ENCODE assay signal across 9 mouse cellular contexts in the genomic region with DNA sequence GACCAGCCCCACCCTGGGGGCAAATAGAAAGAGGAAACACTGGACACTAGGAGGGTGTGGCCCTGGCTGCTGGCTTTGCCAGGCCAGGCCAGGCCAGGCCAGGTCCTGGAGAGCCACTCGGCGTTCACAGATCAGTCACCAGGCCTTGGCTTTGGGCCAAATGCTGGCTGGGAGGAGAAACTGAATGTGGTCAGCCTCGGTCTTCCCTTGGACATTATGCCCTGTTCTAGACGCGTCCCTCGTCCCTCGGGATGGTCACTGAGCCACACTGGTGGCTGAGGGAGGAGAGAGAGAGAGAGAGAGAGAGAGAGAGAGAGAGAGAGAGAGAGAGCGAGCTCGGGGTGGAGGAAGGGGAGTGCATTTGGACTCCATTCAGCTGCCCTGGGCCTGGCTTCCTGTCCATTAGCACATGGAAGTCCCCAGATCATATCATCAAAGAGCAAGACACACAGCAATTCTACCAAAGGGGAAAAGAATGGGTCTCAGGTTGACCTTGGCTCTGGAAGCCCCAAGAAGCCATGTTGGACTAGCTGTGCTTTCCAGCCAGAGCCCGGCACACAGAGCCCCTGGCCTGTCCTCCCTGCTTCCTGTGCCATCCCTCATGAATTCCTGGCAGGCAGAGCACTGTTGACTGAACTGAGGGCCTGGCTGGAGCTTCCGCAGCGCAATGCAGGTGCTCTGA. TPM values are rescaled to one million over a fixed set of nuclear protein-coding genes. Genes with fewer than 3 reads are reported as not detected.
A peak's percentile ranks its signal among the peaks of the same experiment; 100 is the strongest.
DNase-seq lines count a peak whose midpoint lies in the region; ATAC-seq lines count a peak whose summit lies in the region.
"Had no signal": no experiment of that assay in that cellular context is flagged by ENCODE, and none has a peak within 500 bp of the region (broad histone marks: within the 10 kb centered on the region; RNA-seq: fewer than 3 reads in every experiment).

No protein-coding gene starts in this region.

- H3K4me3 ChIP-seq in forebrain, embryonic 10.5 days = no peak overlapping the region
- no peak overlapping the region for H3K4me3 ChIP-seq in forebrain, embryonic 13.5 days
- no peak overlapping the region for H3K4me3 ChIP-seq in lung, embryonic 15.5 days
- no peak overlapping the region for H3K4me3 ChIP-seq in forebrain, embryonic 12.5 days (replicated peaks)
- H3K4me3 ChIP-seq: limb, embryonic 13.5 days had no signal

- no peak for DNase-seq in forebrain, embryonic 10.5 days (ENCODE audit: extremely low spot score, low spot score)
- DNase-seq in adrenal gland, adult 2 months = peak; percentile 92
- peak; percentile 82 for DNase-seq in gastrocnemius, postnatal 10 days
- DNase-seq in kidney, adult 11 months = peak; percentile 84
- no peak for DNase-seq in frontal cortex, adult 2 months (ENCODE audit: extremely low spot score in 1 of 2, low spot score in 1 of 2)

- no peak for ATAC-seq in forebrain, embryonic 13.5 days
- ATAC-seq in lung, embryonic 15.5 days (ENCODE audit: borderline replicate concordance, extremely low read depth, low FRiP score, low TSS enrichment) = peak; percentile 72
- ATAC-seq in forebrain, embryonic 12.5 days (ENCODE audit: low FRiP score) = no peak

- H3K36me3 ChIP-seq in forebrain, embryonic 10.5 days (replicated peaks) = no peaks in the 10 kb centered on the region
- no peaks in the 10 kb centered on the region for H3K36me3 ChIP-seq in forebrain, embryonic 13.5 days (ENCODE audit: poor library complexity, severe bottlenecking)
- peaks cover 42% of the 10 kb centered on the region for H3K36me3 ChIP-seq in lung, embryonic 15.5 days
- no peaks in the 10 kb centered on the region for H3K36me3 ChIP-seq in forebrain, embryonic 12.5 days (replicated peaks)
- H3K36me3 ChIP-seq: limb, embryonic 13.5 days had no signal

- no peaks in the 10 kb centered on the region for H3K27me3 ChIP-seq in forebrain, embryonic 10.5 days (ENCODE audit: poor library complexity, severe bottlenecking)
- H3K27me3 ChIP-seq in forebrain, embryonic 13.5 days = no peaks in the 10 kb centered on the region
- no peaks in the 10 kb centered on the region for H3K27me3 ChIP-seq in lung, embryonic 15.5 days
- H3K27me3 ChIP-seq in forebrain, embryonic 12.5 days = no peaks in the 10 kb centered on the region
- H3K27me3 ChIP-seq: limb, embryonic 13.5 days had no signal

- 85% methylated on average over 11 of the region's 12 CpGs for WGBS in forebrain, embryonic 10.5 days
- 77% methylated on average over 12 of the region's 12 CpGs for WGBS in forebrain, embryonic 13.5 days
- 29% methylated on average over 12 of the region's 12 CpGs for WGBS in lung, embryonic 15.5 days
- WGBS in forebrain, embryonic 12.5 days = 82% methylated on average over 12 of the region's 12 CpGs

- H3K27ac ChIP-seq in forebrain, embryonic 10.5 days = peak overlapping the region; percentile 36; the same call in 1 of the 2 replicates
- no peak overlapping the region for H3K27ac ChIP-seq in forebrain, embryonic 13.5 days
- peak overlapping the region; percentile 80 for H3K27ac ChIP-seq in lung, embryonic 15.5 days
- no peak overlapping the region for H3K27ac ChIP-seq in forebrain, embryonic 12.5 days
- H3K27ac ChIP-seq: limb, embryonic 13.5 days had no signal

- no peaks in the 10 kb centered on the region for H3K9me3 ChIP-seq in forebrain, embryonic 10.5 days
- no peaks in the 10 kb centered on the region for H3K9me3 ChIP-seq in forebrain, embryonic 13.5 days (replicated peaks)
- H3K9me3 ChIP-seq in lung, embryonic 15.5 days = no peaks in the 10 kb centered on the region
- H3K9me3 ChIP-seq in forebrain, embryonic 12.5 days = no peaks in the 10 kb centered on the region
- H3K9me3 ChIP-seq: limb, embryonic 13.5 days had no signal

- H3K4me1 ChIP-seq in forebrain, embryonic 10.5 days = peaks cover 21% of the 10 kb centered on the region
- 0 out of 2 replicates have a peak, but pooled peaks cover 9% of the 10 kb centered on the region for H3K4me1 ChIP-seq in forebrain, embryonic 13.5 days
- peaks cover 26% of the 10 kb centered on the region for H3K4me1 ChIP-seq in lung, embryonic 15.5 days
- H3K4me1 ChIP-seq in forebrain, embryonic 12.5 days = peaks cover 4% of the 10 kb centered on the region; the same call in 1 of the 2 replicates

- no peak overlapping the region for H3K4me2 ChIP-seq in forebrain, embryonic 13.5 days
- H3K4me2 ChIP-seq in lung, embryonic 15.5 days = no peak overlapping the region
- H3K4me2 ChIP-seq in forebrain, embryonic 12.5 days = no peak overlapping the region
- H3K4me2 ChIP-seq: limb, embryonic 13.5 days had no signal

- no peak overlapping the region for H3K9ac ChIP-seq in forebrain, embryonic 13.5 days
- no peak overlapping the region for H3K9ac ChIP-seq in lung, embryonic 15.5 days
- no peak overlapping the region for H3K9ac ChIP-seq in forebrain, embryonic 12.5 days
- H3K9ac ChIP-seq: limb, embryonic 13.5 days had no signal

RNA-seq across cellular contexts. Expression of a gene that starts 24.4 kb away (rescaled TPM):
- polyA plus RNA-seq in forebrain, embryonic 10.5 days (2016; fragmentation: Nextera tagmentation; extraction: Ambion mirVana) = 6.3 and 7.2 TPM in 2 replicates
- polyA plus RNA-seq in forebrain, embryonic 13.5 days (2015; fragmentation: Nextera tagmentation; extraction: Ambion mirVana) = 3.9 and 4.7 TPM in 2 replicates
- total RNA-seq in adrenal gland, adult 2 months (2021) = 100 to 1,000 TPM in 1 of 2 experiments, 10 to 100 TPM in 1; 63.6 to 105 TPM
- 66.9 and 71.9 TPM in 2 replicates for polyA plus RNA-seq in adrenal gland, adult 2 months (2012; rRNA removed)
- total RNA-seq in gastrocnemius, postnatal 10 days (2021) = 10 to 100 TPM; 55.0 to 69.1 TPM
- polyA plus RNA-seq in lung, embryonic 15.5 days (2015; fragmentation: Nextera tagmentation; extraction: Ambion mirVana) = 66.0 and 70.0 TPM in 2 replicates
- 11.2 and 11.3 TPM in 2 replicates for polyA plus RNA-seq in frontal cortex, adult 2 months (2012; rRNA removed)
- polyA plus RNA-seq in forebrain, embryonic 12.5 days (2016; fragmentation: Nextera tagmentation; extraction: Ambion mirVana) = 4.3 and 4.6 TPM in 2 replicates

Comparison
In these comparisons a context has a peak if more than half of its experiments do, and no peak if none do; other contexts are left out.
1. H3K27ac ChIP-seq: peak in forebrain, embryonic 10.5 days (single experiment) and lung, embryonic 15.5 days (single experiment); none in forebrain, embryonic 13.5 days (single experiment) and forebrain, embryonic 12.5 days (single experiment).
2. DNase-seq: peak in adrenal gland, adult 2 months (single experiment), gastrocnemius, postnatal 10 days (single experiment) and kidney, adult 11 months (single experiment); none in forebrain, embryonic 10.5 days (single experiment) and frontal cortex, adult 2 months (0 of 2).